10 mouse cellular contexts compared by ENCODE assay signal in the genomic region with DNA sequence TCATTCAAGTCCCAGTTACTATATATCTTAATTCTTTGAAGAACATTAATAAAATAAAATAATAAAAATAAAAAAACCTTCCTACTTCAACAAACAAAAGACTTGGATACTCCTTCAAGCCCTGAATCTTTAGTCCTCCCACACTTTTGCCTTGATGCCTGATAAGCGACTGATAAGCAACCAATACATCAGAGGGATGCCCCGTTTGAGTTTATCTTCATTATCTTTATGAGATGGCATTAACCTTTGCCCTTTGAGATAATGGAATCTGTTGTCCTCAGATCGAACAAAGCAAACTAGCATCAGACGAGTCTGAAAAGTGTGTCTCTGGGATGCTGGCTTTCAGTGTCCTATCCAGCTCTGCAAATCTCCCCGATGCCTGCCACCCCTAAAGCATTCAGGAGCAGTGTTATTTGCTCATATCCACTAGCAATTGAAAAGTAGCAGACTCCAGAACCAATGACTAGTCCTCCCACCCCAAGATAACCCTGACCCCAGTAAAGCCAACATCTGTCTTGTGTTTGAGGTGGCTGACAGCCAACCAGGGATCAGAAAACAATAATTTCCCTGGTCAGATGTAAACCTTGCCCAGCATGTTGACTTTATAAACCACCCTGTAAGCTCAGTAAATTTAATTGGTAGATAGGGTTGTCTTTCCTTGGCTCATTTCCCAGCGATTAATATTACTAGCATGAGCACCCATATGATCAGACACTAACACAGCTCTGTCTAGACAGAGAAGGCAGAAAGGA.
DNase-seq lines count a peak whose midpoint lies in the region; ATAC-seq lines count a peak whose summit lies in the region.
"Had no signal": no experiment of that assay in that cellular context is flagged by ENCODE, and none has a peak within 500 bp of the region (broad histone marks: within the 10 kb centered on the region; RNA-seq: fewer than 3 reads in every experiment).

No protein-coding gene starts in this region.

- H3K27ac ChIP-seq in neural tube, embryonic 11.5 days (ENCODE audit: low read depth, low read length) = no peak overlapping the region
- H3K27ac ChIP-seq in intestine, embryonic 16.5 days (ENCODE audit: low read length) = no peak overlapping the region
- H3K27ac ChIP-seq: left cerebral cortex, adult 2 months had no signal

- WGBS in neural tube, embryonic 11.5 days = 59% methylated on average over 6 of the region's 6 CpGs
- WGBS in intestine, embryonic 16.5 days = 19% methylated on average over 6 of the region's 6 CpGs

- H3K9me3 ChIP-seq in neural tube, embryonic 11.5 days (ENCODE audit: control insufficient read depth, low read length) = no peaks in the 10 kb centered on the region
- no peaks in the 10 kb centered on the region for H3K9me3 ChIP-seq in intestine, embryonic 16.5 days (ENCODE audit: control insufficient read depth, low read length)

- no peak for ATAC-seq in neural tube, embryonic 11.5 days (ENCODE audit: insufficient read depth, low FRiP score, low TSS enrichment)
- peak; percentile 84 for ATAC-seq in intestine, embryonic 16.5 days

- no peaks in the 10 kb centered on the region for H3K36me3 ChIP-seq in neural tube, embryonic 11.5 days (ENCODE audit: control insufficient read depth, insufficient read depth, low read length)
- no peaks in the 10 kb centered on the region for H3K36me3 ChIP-seq in intestine, embryonic 16.5 days (ENCODE audit: control insufficient read depth, insufficient read depth, low read length)

- peak; percentile 14 for DNase-seq in adrenal gland, postnatal 14 days
- DNase-seq in adrenal gland, adult 8-10 months = no peak
- DNase-seq in neural tube, embryonic 11.5 days (ENCODE audit: low spot score) = peak; percentile 17
- DNase-seq in neural tube, embryonic 10.5 days (ENCODE audit: extremely low spot score, low spot score) = no peak
- DNase-seq in yolk sac, embryonic 10.5 days (ENCODE audit: low spot score) = peak; percentile 53
- no peak for DNase-seq in gastrocnemius, adult 18-20 months (ENCODE audit: low spot score)
- no peak for DNase-seq in cerebellum, adult 9-11 months
- DNase-seq: thymus, postnatal 36 days had no signal

- H3K4me2 ChIP-seq in neural tube, embryonic 11.5 days (ENCODE audit: low read depth) = no peak overlapping the region
- no peak overlapping the region for H3K4me2 ChIP-seq in intestine, embryonic 16.5 days (ENCODE audit: low read depth, low read length)

- H3K4me3 ChIP-seq in neural tube, embryonic 11.5 days (ENCODE audit: low read depth, low read length) = no peak overlapping the region
- H3K4me3 ChIP-seq in intestine, embryonic 16.5 days (ENCODE audit: low read length) = no peak overlapping the region
- H3K4me3 ChIP-seq: left cerebral cortex, adult 2 months had no signal

- no peaks in the 10 kb centered on the region for H3K4me1 ChIP-seq in neural tube, embryonic 11.5 days (ENCODE audit: control insufficient read depth, insufficient read depth, low read length)
- peaks cover 7% of the 10 kb centered on the region for H3K4me1 ChIP-seq in intestine, embryonic 16.5 days (ENCODE audit: control insufficient read depth, insufficient read depth, low read length)

- H3K27me3 ChIP-seq in neural tube, embryonic 11.5 days (ENCODE audit: control insufficient read depth, insufficient read depth, low read length) = no peaks in the 10 kb centered on the region
- no peaks in the 10 kb centered on the region for H3K27me3 ChIP-seq in intestine, embryonic 16.5 days (replicated peaks; ENCODE audit: control insufficient read depth, insufficient read depth, low read length)

- no peak overlapping the region for H3K9ac ChIP-seq in neural tube, embryonic 11.5 days (ENCODE audit: low read length)
- H3K9ac ChIP-seq in intestine, embryonic 16.5 days (ENCODE audit: low read depth, low read length) = no peak overlapping the region

Comparison
In these comparisons a context has a peak if more than half of its experiments do, and no peak if none do; other contexts are left out.
1. DNase-seq: peak in adrenal gland, postnatal 14 days (single experiment), neural tube, embryonic 11.5 days (single experiment) and yolk sac, embryonic 10.5 days (single experiment); none in adrenal gland, adult 8-10 months (single experiment), neural tube, embryonic 10.5 days (single experiment), gastrocnemius, adult 18-20 months (single experiment) and cerebellum, adult 9-11 months (single experiment).